Mouse (Mus musculus) embryonic facial prominence, embryonic 13.5 days (tissue): ENCODE data around the gene Il23a. TPM values are rescaled to one million over a fixed set of nuclear protein-coding genes. Genes with fewer than 3 reads are reported as not detected.
"Not testable (repeated sequence)": the region's sequence is repeated elsewhere in the genome, so short reads cannot be mapped to it uniquely, and the experiment has no call there.

Experiments
- ATAC-seq: fragments of 200-750 bp; cut with Nextera tagmentation; 2 replicates; pipeline ENCODE4 v1.8.0; 2017; ENCODE audit warnings: low read depth; ENCODE audit not compliant: insufficient number of reproducible peaks, insufficient read depth, low FRiP score, low TSS enrichment
- H3K27ac ChIP-seq: fragments of 300-500 bp; sonication (generic); 2 replicates; pipeline ENCODE4 v1.5.1; 2015; ENCODE audit warnings: moderate library complexity, mild to moderate bottlenecking, inconsistent platforms
- H3K27me3 ChIP-seq: fragments of 300-500 bp; sonication (generic); 2 replicates; pipeline ENCODE4 v1.6.1; 2015; ENCODE audit warnings: mild to moderate bottlenecking, inconsistent platforms
- H3K36me3 ChIP-seq: fragments of 300-500 bp; sonication (generic); 2 replicates; pipeline ENCODE4 v1.6.1; 2015; ENCODE audit warnings: mild to moderate bottlenecking, inconsistent platforms
- H3K4me1 ChIP-seq: fragments of 300-500 bp; sonication (generic); 2 replicates; pipeline ENCODE4 v1.6.1; 2015; ENCODE audit warnings: inconsistent platforms
- H3K4me2 ChIP-seq: fragments of 300-500 bp; sonication (generic); 2 replicates; pipeline ENCODE4 v1.6.1; 2015; ENCODE audit warnings: moderate library complexity, mild to moderate bottlenecking, inconsistent platforms
- H3K4me3 ChIP-seq: fragments of 300-500 bp; sonication (generic); 2 replicates; pipeline ENCODE4 v1.5.1; 2015; ENCODE audit warnings: mild to moderate bottlenecking, inconsistent platforms
- H3K9ac ChIP-seq: fragments of 300-500 bp; sonication (generic); 2 replicates; pipeline ENCODE4 v1.6.1; 2015; ENCODE audit warnings: mild to moderate bottlenecking, inconsistent platforms
- H3K9me3 ChIP-seq: fragments of 300-500 bp; sonication (generic); 2 replicates; pipeline ENCODE4 v1.6.1; 2016; ENCODE audit warnings: inconsistent platforms
- WGBS: fragments of 180-500 bp; shearing (Covaris S2); methylation state at CpG from one replicate; pipeline ENCODE4 v1.1.7; 2015; ENCODE audit warnings: mixed read lengths; 5-methylcytosine and 5-hydroxymethylcytosine counted together
- polyA plus RNA-seq: library from polyadenylated mRNA; unstranded; fragments of >200 nt; fragmentation: Nextera tagmentation; extraction: Ambion mirVana; gene quantifications from 2 replicates; pipeline ENCODE4 v1.2.1, GENCODE M21; 2015

The Il23a gene
- polyA plus RNA-seq, 1 experiment from 2014 or later = 0.25 TPM

DNA sequence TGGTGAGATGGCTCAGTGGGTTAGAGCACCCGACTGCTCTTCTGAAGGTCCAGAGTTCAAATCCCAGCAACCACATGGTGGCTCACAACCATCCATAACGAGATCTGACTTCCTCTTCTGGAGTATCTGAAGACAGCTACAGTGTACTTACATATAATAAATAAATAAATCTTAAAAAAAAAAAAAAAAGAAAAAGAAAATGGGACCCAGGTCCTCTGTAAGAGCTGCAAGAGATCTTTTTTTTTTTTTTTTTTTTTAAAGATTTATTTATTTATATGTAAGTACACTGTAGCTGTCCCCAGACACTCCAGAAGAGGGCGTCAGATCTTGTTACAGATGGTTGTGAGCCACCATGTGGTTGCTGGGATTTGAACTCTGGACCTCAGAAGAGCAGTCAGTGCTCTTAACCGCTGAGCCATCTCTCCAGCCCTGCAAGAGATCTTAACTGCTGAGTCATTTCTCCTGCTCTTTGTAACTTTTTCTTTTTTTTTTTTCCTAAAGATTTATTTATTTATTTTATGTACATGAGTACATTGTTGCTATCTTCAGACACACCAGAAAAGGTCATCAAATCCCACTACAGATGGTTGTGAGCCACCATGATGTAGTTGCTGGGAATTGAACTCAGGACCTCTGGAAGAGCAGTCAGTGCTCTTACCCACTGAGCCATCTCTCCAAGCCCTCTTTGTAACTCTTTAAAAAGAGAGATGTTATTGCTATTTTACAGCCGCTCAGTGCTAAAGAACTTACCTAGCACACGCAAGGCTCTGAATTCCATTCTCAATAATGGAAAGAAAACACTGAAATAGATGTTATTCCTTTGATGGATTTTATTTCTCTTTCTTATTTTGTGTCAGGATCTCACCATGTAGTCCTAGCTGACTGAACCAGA lies 34.1 kb upstream of the Il23a start:
- not testable (repeated sequence) for H3K4me3 ChIP-seq, H3K27ac ChIP-seq, H3K27me3 ChIP-seq, H3K9ac ChIP-seq, H3K9me3 ChIP-seq, H3K4me1 ChIP-seq, H3K4me2 ChIP-seq, ATAC-seq
- peaks cover 17% of the 10 kb centered on the region for H3K36me3 ChIP-seq
- WGBS = 79% methylated on average over 6 of the region's 6 CpGs

DNA sequence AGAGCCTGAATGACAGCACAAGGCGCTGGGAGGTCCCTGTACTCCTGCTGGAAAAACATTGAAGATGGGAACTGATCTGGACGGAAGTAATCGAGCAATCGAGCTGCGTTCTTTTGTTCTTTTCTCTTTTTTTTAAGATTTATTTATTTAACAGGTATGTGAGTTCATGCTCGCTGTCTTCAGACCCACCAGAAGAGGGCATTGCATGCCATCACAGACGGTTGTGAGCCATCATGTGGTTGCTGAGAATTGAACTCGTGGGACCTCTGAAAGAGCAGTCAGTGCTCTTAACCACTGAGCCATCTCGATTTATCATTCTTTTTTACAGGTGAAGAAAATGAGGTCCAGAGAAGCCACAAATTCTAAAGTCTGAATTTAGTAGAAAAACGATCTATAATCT lies 29.1 kb upstream of the Il23a start:
- H3K4me1 ChIP-seq = peaks cover 14% of the 10 kb centered on the region
- no peak for ATAC-seq

DNA sequence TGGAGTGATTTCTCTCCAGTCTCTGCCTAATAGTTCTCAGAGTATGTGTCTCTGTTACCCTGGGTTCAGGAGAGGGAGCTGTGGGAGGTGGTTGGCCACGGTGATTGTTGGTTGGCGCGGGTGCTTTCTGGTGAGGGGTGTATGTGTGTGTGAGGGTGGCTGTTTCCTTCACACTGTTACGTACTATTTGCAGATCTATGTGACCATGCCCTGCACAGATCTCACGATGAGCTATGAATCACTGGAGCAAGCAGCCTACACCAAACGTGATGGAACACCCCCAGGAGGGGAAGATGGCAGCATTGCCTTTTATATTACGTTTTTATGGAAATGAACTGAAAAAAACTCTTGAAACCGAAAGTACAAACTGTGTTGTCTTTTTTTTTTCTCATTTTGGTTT lies 28.3 kb upstream of the Il23a start:
- ATAC-seq = no peak
- peaks cover 14% of the 10 kb centered on the region for H3K4me1 ChIP-seq

More for the DNA sequence above, 29.1 kb upstream of the Il23a start:
- Histone ChIP-seq H3K36me3 (peaks cover 52% of the 10 kb centered on the region), H3K9ac (no peak overlapping the region), H3K9me3 (no peaks in the 10 kb centered on the region), H3K27me3 (no peaks in the 10 kb centered on the region), H3K4me3 (no peak overlapping the region), H3K27ac (no peak overlapping the region), H3K4me2 (no peak overlapping the region)
- WGBS = 90% methylated on average over 10 of the region's 10 CpGs

DNA sequence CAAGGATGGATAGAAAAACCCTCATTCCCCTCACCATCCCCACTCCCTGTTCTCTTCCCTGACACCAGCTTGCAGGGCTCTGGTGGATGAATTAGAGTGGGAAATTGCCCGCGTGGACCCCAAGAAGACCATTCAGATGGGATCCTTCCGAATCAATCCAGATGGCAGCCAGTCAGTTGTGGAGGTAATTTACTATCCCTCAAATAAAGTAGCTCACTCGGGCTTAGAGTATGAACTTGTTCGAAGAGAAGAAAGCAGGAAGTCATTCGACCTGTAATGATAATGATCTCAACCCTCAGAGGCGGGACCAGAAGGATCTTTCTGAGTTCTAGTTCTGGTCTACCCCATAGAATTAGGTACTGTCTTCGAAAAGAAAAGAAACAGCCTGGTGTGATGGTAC lies 25.0 kb upstream of the Il23a start:
- H3K36me3 ChIP-seq = peaks cover 70% of the 10 kb centered on the region
- ATAC-seq = no peak
- H3K4me2 ChIP-seq = peak overlapping the region; percentile 77
- H3K4me1 ChIP-seq = peaks cover 18% of the 10 kb centered on the region
- 78% methylated on average over 8 of the region's 8 CpGs for WGBS
- H3K9me3 ChIP-seq = no peaks in the 10 kb centered on the region
- H3K4me3 ChIP-seq = peak overlapping the region; percentile 91
- H3K27me3 ChIP-seq = no peaks in the 10 kb centered on the region
- peak overlapping the region; percentile 99 for H3K9ac ChIP-seq
- peak overlapping the region; percentile 98 for H3K27ac ChIP-seq

More for the DNA sequence above, 28.3 kb upstream of the Il23a start:
- H3K9me3 ChIP-seq = no peaks in the 10 kb centered on the region
- H3K27me3 ChIP-seq = no peaks in the 10 kb centered on the region
- no peak overlapping the region for H3K4me3 ChIP-seq
- WGBS = 94% methylated on average over 8 of the region's 8 CpGs
- no peak overlapping the region for H3K9ac ChIP-seq
- H3K27ac ChIP-seq = no peak overlapping the region
- H3K36me3 ChIP-seq = peaks cover 52% of the 10 kb centered on the region
- H3K4me2 ChIP-seq = no peak overlapping the region

DNA sequence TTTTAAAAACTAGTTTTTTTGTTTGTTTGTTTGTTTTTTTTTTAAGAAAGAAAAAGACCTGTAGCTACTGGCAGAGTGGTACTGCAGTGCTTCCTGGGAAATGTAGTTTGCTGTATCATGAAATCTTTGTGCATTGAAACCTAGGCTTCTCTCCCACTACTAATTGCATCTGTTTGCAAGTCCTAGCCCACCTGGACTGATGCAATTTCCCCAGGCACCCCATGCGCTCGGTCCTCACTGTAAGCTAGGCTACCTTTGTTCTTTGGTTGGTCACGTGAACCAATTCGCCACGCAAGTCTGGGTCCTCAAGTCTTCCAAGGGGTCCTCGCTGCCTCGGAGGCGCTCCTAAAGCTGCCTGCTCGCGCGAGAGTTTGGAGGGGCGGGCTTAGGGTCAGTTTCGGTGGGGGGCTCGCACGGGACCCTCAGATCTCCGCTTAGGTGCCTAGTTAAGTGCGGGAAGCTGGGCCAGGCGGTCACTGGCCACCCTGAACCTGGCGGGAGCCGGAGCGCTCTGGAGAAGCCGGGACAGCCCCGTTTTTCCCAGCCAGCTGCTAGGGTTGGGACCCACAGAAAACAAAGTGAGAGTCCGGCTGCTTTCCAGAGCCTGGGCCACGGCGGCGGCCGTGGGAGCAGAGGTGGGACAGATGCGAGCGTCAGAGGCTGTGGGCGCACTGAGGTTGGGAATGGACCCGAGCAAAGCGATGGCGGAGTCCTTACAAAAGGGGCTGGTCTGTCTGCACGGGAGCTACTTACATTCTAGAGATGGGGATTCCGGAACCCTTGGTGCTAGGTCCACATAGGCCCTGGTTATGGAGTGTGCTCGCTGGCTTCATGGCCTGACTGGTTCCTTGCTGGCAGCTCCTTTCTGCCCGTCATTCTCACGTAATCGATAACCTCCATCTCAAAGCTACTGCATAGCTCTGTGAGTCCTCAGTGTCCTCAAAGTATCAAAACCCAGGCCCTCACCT lies 23.9 kb upstream of the Il23a start, which contains the start of gene Cnpy2:
Gene Cnpy2 (plus strand): TSS at position 319 of the 968 bp plus-strand sequence.
- under 1% methylated on average over 40 of the region's 40 CpGs for WGBS
- peaks cover 70% of the 10 kb centered on the region for H3K36me3 ChIP-seq
- H3K4me2 ChIP-seq = peak within 1 kb of the TSS; percentile 77
- H3K4me3 ChIP-seq = peak within 1 kb of the TSS; percentile 91
- peak; percentile 90 for ATAC-seq
- peak within 1 kb of the TSS; percentile 99 for H3K9ac ChIP-seq
- H3K9me3 ChIP-seq = no peaks in the 10 kb centered on the region
- peaks cover 18% of the 10 kb centered on the region for H3K4me1 ChIP-seq
- peak within 1 kb of the TSS; percentile 98 for H3K27ac ChIP-seq
- H3K27me3 ChIP-seq = no peaks in the 10 kb centered on the region

DNA sequence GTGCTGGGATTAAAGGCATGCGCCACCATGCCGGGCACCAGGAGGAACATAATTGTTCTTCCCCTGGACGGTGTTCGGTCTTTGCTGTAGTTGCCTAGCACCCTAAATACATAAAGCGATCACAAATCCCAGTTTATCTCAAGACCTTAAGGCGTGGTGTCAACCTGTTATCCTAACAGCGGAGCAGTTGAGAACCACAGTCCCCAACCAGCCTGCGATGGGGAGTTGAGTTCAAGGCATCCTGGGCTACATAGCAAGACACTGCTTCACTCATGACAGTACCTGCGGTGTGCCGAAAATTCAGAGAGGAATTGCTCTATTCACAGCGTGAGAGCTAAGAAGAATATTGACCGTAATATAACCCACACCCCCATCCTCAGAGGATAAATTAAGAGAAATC lies 23.1 kb upstream of the Il23a start:
- Histone ChIP-seq H3K4me3 (peak overlapping the region; percentile 91), H3K4me1 (peaks cover 18% of the 10 kb centered on the region), H3K36me3 (peaks cover 67% of the 10 kb centered on the region), H3K9me3 (no peaks in the 10 kb centered on the region), H3K27me3 (no peaks in the 10 kb centered on the region), H3K4me2 (peak overlapping the region; percentile 77), H3K9ac (peak overlapping the region; percentile 55; the same call in 1 of the 2 replicates), H3K27ac (peak overlapping the region; percentile 98)
- WGBS = 63% methylated on average over 12 of the region's 12 CpGs
- ATAC-seq = no peak

DNA sequence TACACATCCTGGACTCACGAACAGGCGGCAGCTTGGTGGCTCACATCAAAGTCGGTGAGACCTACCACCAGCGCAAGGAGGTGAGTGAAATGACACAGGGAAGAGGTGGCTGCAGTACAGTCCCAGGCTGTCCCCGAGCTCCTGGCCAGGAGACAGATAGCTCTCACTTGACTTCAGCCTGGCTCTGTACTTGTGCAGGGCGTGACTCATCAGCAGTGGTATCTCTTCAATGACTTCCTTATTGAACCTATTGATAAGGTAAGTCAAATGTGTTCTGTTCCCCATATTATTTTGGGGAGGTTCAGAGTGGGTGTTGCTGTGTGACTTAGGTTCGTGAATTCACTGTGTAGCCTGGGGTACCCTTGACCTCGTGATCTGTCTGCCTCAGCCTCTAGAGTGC lies 17.0 kb upstream of the Il23a start:
- Histone ChIP-seq H3K9me3 (no peaks in the 10 kb centered on the region), H3K36me3 (peaks cover 88% of the 10 kb centered on the region), H3K4me3 (no peak overlapping the region), H3K27me3 (no peaks in the 10 kb centered on the region), H3K27ac (no peak overlapping the region), H3K4me2 (no peak overlapping the region), H3K4me1 (no peaks in the 10 kb centered on the region), H3K9ac (no peak overlapping the region)
- 93% methylated on average over 8 of the region's 8 CpGs for WGBS
- no peak for ATAC-seq

DNA sequence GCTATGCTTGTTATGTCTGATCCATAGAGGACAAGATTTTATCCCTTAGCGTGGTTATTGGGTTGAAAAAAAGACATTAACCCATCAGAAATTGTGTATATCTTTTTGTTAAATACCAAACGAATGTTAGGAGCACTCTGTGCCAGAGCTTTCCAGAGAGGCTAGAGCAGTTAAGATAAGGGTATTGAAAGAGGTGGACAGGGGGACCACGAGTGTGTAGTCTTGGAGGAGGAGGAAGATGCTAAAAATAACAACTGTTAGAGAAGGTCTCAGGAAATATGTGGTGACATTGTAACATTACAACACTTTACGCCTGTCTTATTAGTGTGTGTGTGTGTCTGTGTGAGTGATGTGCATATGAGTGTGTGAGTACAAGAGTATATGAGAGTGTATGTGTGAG lies 12.3 kb upstream of the Il23a start:
- Histone ChIP-seq H3K4me1 (peaks cover 6% of the 10 kb centered on the region), H3K4me2 (no peak overlapping the region), H3K4me3 (no peak overlapping the region), H3K9ac (no peak overlapping the region), H3K27me3 (no peaks in the 10 kb centered on the region), H3K27ac (no peak overlapping the region), H3K9me3 (no peaks in the 10 kb centered on the region), H3K36me3 (peaks cover 74% of the 10 kb centered on the region)
- WGBS = 83% methylated on average over 4 of the region's 4 CpGs
- ATAC-seq = no peak

DNA sequence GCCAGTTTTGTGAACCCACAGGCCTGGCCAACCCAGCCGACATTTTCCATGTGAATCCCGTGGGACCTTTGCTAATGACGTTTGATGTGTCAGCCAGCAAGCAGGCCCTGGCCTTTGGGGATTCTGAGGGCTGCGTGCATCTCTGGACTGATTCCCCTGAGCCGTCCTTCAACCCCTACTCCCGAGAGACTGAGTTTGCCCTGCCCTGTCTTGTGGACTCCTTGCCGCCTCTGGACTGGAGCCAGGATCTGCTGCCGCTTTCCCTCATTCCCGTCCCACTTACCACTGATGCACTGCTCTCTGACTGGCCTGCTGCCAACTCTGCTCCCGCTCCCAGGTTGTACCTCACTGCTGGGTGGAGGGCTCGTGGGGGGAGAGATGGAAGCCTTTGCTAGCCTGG lies 11.6 kb upstream of the Il23a start:
- Histone ChIP-seq H3K4me2 (no peak overlapping the region), H3K27me3 (no peaks in the 10 kb centered on the region), H3K9me3 (no peaks in the 10 kb centered on the region), H3K36me3 (peaks cover 68% of the 10 kb centered on the region), H3K9ac (no peak overlapping the region), H3K4me3 (no peak overlapping the region), H3K27ac (peak overlapping the region; percentile 52; the same call in 1 of the 2 replicates), H3K4me1 (peaks cover 6% of the 10 kb centered on the region)
- whole genome bisulfite sequencing = 71% methylated on average over 11 of the region's 11 CpGs
- ATAC-seq = no peak

DNA sequence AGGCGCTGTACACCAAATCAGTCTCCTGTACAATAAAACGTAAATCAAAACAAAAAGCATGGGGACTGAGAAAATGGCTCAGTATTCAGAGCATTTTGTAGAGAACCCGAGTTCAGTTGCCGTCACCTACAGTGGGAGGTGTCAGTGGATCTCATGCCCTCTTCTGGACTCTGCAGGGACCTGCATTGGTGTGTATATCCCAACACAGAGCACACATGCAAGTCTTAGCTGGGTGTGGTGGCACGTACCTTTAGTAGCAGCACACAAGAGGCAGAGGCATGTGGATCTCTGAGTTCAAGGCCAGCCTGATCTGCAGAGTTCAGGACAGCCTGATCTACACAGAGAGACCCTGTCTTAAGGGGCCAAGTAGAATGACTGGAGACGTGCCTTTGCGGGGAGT lies 11.1 kb upstream of the Il23a start:
- Histone ChIP-seq H3K9ac (no peak overlapping the region), H3K27ac (peak overlapping the region; percentile 52; the same call in 1 of the 2 replicates), H3K36me3 (peaks cover 62% of the 10 kb centered on the region), H3K4me3 (no peak overlapping the region), H3K4me2 (no peak overlapping the region), H3K4me1 (peaks cover 6% of the 10 kb centered on the region), H3K9me3 (no peaks in the 10 kb centered on the region), H3K27me3 (no peaks in the 10 kb centered on the region)
- 91% methylated on average over 7 of the region's 7 CpGs for WGBS
- no peak for ATAC-seq
